Mouse (Mus musculus): ENCODE data around the gene Gm6583. TPM values are rescaled to one million over a fixed set of nuclear protein-coding genes. Genes with fewer than 3 reads are reported as not detected.

The Gm6583 gene
- polyA plus RNA-seq, 1 experiment from 2014 or later = 0.26 TPM

- H3K27ac ChIP-seq (ENCODE audit: low read depth) = no peak overlapping the region
- no peaks in the 10 kb centered on the region for H3K36me3 ChIP-seq (ENCODE audit: insufficient read depth)
- no peak overlapping the region for H3K4me3 ChIP-seq (ENCODE audit: low read depth, low read length)
- no peak for DNase-seq
- no peaks in the 10 kb centered on the region for H3K4me1 ChIP-seq (ENCODE audit: insufficient read depth)
- no peak overlapping the region for H3K4me2 ChIP-seq
- H3K9me3 ChIP-seq (ENCODE audit: low read depth, low read length) = no peaks in the 10 kb centered on the region
- TF ChIP-seq CTCF (IDR thresholded peaks at IDR 0.05; ENCODE audit: low read depth) = no peak
- ATAC-seq (ENCODE audit: insufficient read depth) = no peak
- H3K9ac ChIP-seq = no peak overlapping the region
- peaks cover 13% of the 10 kb centered on the region; the same call in 1 of the 2 replicates for H3K27me3 ChIP-seq (ENCODE audit: insufficient read depth, low read length)
- 63% methylated on average over 27 of the region's 27 CpGs for WGBS
These were observed 36.0 kb upstream of the Gm6583 start for GRCm38 (mm10) chr5:112391676-112392323.

DNA sequence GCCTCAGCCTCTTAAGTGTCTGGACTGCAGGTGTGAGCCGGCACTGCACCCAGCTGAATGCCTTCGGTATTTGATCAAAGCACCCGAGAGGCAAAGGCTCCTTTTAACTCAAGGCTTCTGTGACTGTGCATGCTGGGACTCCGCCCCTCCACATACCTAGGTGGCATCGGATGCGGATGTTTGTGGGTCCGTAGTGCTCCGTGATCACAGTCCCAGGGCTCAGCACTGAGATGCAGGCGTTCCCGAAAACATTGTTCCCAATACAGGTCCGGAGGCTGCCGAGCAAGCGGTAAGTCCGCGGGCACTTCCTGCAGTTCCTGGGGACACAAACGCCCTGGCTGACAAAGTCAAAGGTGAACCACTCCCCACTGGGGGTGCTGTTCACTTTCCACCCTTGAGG lies 35.2 kb upstream of the Gm6583 start:
- H3K4me1 ChIP-seq (ENCODE audit: insufficient read depth) = no peaks in the 10 kb centered on the region
- H3K27ac ChIP-seq (ENCODE audit: low read depth) = no peak overlapping the region
- H3K9ac ChIP-seq = no peak overlapping the region
- no peak overlapping the region for H3K4me2 ChIP-seq
- no peaks in the 10 kb centered on the region for H3K36me3 ChIP-seq (ENCODE audit: insufficient read depth)
- no peaks in the 10 kb centered on the region for H3K9me3 ChIP-seq (ENCODE audit: low read depth, low read length)
- H3K27me3 ChIP-seq (ENCODE audit: insufficient read depth, low read length) = peaks cover 13% of the 10 kb centered on the region; the same call in 1 of the 2 replicates
- no peak overlapping the region for H3K4me3 ChIP-seq (ENCODE audit: low read depth, low read length)
- DNase-seq = no peak
- ATAC-seq (ENCODE audit: insufficient read depth) = no peak
- 45% methylated on average over 16 of the region's 16 CpGs for WGBS
- TF ChIP-seq CTCF (IDR thresholded peaks at IDR 0.05; ENCODE audit: low read depth) = no peak

- H3K4me1 ChIP-seq (ENCODE audit: insufficient read depth) = no peaks in the 10 kb centered on the region
- H3K9ac ChIP-seq = no peak overlapping the region
- no peak overlapping the region for H3K4me3 ChIP-seq (ENCODE audit: low read depth, low read length)
- H3K4me2 ChIP-seq = no peak overlapping the region
- no peaks in the 10 kb centered on the region for H3K36me3 ChIP-seq (ENCODE audit: insufficient read depth)
- H3K27me3 ChIP-seq (ENCODE audit: insufficient read depth, low read length) = peaks cover 11% of the 10 kb centered on the region; the same call in 1 of the 2 replicates
- WGBS = 78% methylated on average over 9 of the region's 9 CpGs
- no peak overlapping the region for H3K27ac ChIP-seq (ENCODE audit: low read depth)
- no peaks in the 10 kb centered on the region for H3K9me3 ChIP-seq (ENCODE audit: low read depth, low read length)
- ATAC-seq (ENCODE audit: insufficient read depth) = no peak
- DNase-seq = no peak
- TF ChIP-seq CTCF (IDR thresholded peaks at IDR 0.05; ENCODE audit: low read depth) = no peak
These were observed 33.5 kb upstream of the Gm6583 start for GRCm38 (mm10) chr5:112389352-112389751.

DNA sequence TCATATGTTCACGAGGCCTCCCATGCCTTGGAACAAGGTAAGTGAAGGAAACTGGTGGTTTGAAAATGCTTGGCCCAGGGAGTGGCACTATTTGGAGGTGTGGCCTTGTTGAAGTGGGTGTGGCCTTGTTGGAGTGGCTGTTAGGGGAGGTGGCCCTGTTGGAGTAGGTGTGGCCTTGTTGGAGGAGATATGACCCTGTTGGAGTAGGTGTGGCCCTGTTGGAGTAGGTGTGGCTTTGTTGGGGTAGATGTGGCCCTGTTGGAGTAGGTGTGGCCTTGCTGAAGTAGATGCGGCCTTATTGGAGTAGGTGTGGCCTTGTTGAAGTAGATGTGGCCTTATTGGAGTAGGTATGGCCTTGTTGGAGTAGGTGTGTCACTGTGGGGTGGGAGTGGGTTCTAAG lies 30.1 kb upstream of the Gm6583 start:
- WGBS = 58% methylated on average over 2 of the region's 2 CpGs
- no peaks in the 10 kb centered on the region for H3K27me3 ChIP-seq (ENCODE audit: insufficient read depth, low read length)
- H3K4me3 ChIP-seq (ENCODE audit: low read depth, low read length) = no peak overlapping the region
- no peak for DNase-seq
- no peak for TF ChIP-seq CTCF (IDR thresholded peaks at IDR 0.05; ENCODE audit: low read depth)
- no peaks in the 10 kb centered on the region for H3K36me3 ChIP-seq (ENCODE audit: insufficient read depth)
- no peak overlapping the region for H3K4me2 ChIP-seq
- H3K4me1 ChIP-seq (ENCODE audit: insufficient read depth) = no peaks in the 10 kb centered on the region
- no peaks in the 10 kb centered on the region for H3K9me3 ChIP-seq (ENCODE audit: low read depth, low read length)
- no peak overlapping the region for H3K27ac ChIP-seq (ENCODE audit: low read depth)
- no peak overlapping the region for H3K9ac ChIP-seq
- no peak; the same call in 1 of the 2 replicates for ATAC-seq (ENCODE audit: insufficient read depth)

DNA sequence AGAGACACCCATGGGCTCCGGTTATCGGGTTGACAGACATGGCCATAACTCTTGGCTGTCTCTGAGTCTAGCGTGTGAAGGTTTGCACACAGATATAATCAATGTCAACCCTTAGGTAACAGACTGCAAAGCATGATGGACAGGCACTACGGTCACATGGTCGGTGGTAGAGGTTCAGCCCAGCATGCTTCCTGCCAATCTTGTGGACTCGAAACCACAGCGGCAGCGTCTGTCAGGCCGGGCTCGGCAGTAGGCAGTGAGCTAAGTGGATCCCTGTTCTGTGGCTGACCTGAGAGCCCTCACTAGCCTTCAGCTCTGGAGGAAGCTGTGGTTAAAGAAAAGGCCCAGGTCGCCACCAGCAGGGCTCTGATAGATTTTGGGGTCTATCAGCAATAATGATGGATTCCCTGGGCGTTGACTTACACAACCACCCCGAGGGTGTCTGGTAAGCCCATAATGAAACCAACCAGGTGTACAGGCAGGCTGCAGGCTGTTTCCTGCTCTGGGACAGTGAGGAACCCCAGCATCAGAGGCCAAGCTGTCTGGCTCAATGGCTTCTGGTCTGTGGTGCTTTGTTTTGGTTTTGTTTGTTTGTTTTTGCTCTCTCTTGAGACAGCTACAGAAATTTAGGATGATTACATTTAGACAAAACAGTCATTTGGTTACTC lies 29.1 kb upstream of the Gm6583 start:
- Histone ChIP-seq H3K36me3 (ENCODE audit: insufficient read depth) (no peaks in the 10 kb centered on the region), H3K9ac (no peak overlapping the region), H3K4me1 (ENCODE audit: insufficient read depth) (no peaks in the 10 kb centered on the region), H3K27ac (ENCODE audit: low read depth) (no peak overlapping the region), H3K4me2 (no peak overlapping the region), H3K9me3 (ENCODE audit: low read depth, low read length) (no peaks in the 10 kb centered on the region), H3K27me3 (ENCODE audit: insufficient read depth, low read length) (no peaks in the 10 kb centered on the region), H3K4me3 (ENCODE audit: low read depth, low read length) (no peak overlapping the region)
- 89% methylated on average over 13 of the region's 13 CpGs for WGBS
- no peak for TF ChIP-seq CTCF (IDR thresholded peaks at IDR 0.05; ENCODE audit: low read depth)
- DNase-seq (no peak), ATAC-seq (ENCODE audit: insufficient read depth) (no peak)

DNA sequence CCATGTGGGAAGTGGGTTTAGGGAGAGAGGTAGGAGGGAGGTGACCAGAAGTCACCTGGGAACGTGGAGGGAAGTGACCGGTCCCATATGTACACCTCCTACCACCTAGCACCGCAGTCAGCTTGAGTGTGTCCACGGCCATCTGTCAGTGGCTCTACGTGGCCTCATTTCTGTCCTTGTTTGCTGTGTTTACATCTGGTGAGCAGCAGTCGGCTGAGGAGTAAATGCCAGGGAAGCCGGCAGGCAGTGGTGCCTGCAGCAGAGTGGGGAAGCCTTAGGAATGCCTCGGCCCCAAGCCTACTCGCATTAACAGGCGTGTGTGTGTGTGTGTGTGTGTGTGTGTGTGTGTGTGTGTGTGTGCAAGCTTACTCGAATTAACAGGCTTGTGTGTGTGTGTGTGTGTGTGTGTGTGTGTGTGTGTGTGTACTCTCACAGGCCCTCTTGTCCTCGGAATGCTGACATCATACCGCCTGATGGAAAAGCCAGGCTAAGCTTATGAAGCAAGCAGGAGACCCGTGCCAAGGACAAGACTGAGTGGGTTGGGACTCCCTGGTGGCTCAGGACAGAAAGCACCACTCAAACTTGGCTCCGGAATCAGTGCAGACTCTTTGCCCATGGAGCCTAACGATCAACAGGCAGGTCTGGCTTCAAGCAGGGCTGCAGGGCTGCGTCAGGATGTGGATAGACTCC lies 27.0 kb upstream of the Gm6583 start:
- 38% methylated on average over 17 of the region's 17 CpGs for WGBS
- ATAC-seq (ENCODE audit: insufficient read depth) (peak; percentile 47), DNase-seq (peak; percentile 42)
- Histone ChIP-seq H3K9ac (no peak overlapping the region), H3K36me3 (ENCODE audit: insufficient read depth) (peaks cover 14% of the 10 kb centered on the region), H3K4me3 (ENCODE audit: low read depth, low read length) (no peak overlapping the region), H3K9me3 (ENCODE audit: low read depth, low read length) (no peaks in the 10 kb centered on the region), H3K4me1 (ENCODE audit: insufficient read depth) (no peaks in the 10 kb centered on the region), H3K27me3 (ENCODE audit: insufficient read depth, low read length) (no peaks in the 10 kb centered on the region), H3K4me2 (no peak overlapping the region), H3K27ac (ENCODE audit: low read depth) (no peak overlapping the region)
- no peak for TF ChIP-seq CTCF (IDR thresholded peaks at IDR 0.05; ENCODE audit: low read depth)

GRCm38 (mm10) chr5:112382042-112382441 lies 26.2 kb upstream of the Gm6583 start:
- Histone ChIP-seq H3K9me3 (ENCODE audit: low read depth, low read length) (no peaks in the 10 kb centered on the region), H3K9ac (no peak overlapping the region), H3K27ac (ENCODE audit: low read depth) (no peak overlapping the region), H3K27me3 (ENCODE audit: insufficient read depth, low read length) (no peaks in the 10 kb centered on the region), H3K4me2 (no peak overlapping the region), H3K36me3 (ENCODE audit: insufficient read depth) (peaks cover 14% of the 10 kb centered on the region), H3K4me3 (ENCODE audit: low read depth, low read length) (no peak overlapping the region), H3K4me1 (ENCODE audit: insufficient read depth) (no peaks in the 10 kb centered on the region)
- no peak for TF ChIP-seq CTCF (IDR thresholded peaks at IDR 0.05; ENCODE audit: low read depth)
- DNase-seq = no peak
- no peak for ATAC-seq (ENCODE audit: insufficient read depth)
- WGBS = 56% methylated on average over 9 of the region's 9 CpGs

Measured in lung, embryonic 14.5 days (tissue).